Mouse (Mus musculus): ENCODE measurements around the gene Slc16a6.

DNA sequence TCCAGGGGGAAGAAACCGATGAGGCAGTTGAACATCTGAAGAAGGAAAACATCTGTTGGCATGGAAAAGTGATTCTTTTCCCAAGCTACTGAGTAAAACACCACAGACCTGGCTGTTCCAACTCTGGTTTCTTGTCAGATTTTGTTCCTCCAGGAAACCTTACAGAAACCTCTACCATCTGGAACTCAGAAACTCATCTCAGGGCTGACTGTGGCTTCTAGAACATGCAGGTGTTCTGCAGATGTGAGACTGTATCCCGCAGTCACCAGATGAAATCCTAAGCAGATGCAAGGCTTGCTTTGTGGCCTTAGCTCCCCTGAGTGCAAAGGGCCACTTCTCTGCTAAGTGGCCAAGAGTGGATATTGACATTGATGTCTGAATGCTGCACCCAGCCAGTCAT is 16.4 kb upstream of the Slc16a6 start:
- TF ChIP-seq POLR2A (IDR thresholded peaks at IDR 0.05; ENCODE audit: low read depth, low read length) (no peak), RAD21 (IDR thresholded peaks at IDR 0.05; ENCODE audit: low read depth, low read length) (no peak), HCFC1 (IDR thresholded peaks at IDR 0.05; ENCODE audit: low read depth, low read length) (no peak), ELF1 (IDR thresholded peaks at IDR 0.05; ENCODE audit: low read depth, low read length) (no peak), CTCF (conservative IDR thresholded peaks at IDR 0.05 in 1 of 2, IDR thresholded peaks at IDR 0.05 in 1 of 2; ENCODE audit: low read depth in 2 of 2, low read length in 2 of 2) (no peak)
